In the genomic region with DNA sequence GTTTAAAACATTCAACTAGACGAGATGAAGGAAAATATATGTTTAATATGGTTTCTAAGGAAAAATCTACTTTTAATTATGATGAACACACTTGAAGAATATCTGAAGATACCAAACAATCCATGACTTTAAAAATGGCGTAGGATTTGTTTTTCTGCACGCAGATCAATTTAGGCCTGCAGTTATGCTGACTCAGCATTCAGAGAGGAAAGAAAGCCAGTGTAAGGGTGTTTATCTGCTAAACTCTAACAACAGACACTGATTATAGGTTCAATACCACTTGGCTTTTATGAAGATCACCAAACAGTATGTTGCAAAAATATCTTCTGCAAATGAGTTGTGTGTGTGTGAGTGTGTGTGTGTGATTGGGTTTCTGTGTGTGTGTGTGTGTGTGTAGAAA, we compare ENCODE assay signal across 17 mouse cellular contexts.
"Had no signal": no experiment of that assay in that cellular context is flagged by ENCODE, and none has a peak within 500 bp of the region (broad histone marks: within the 10 kb centered on the region; RNA-seq: fewer than 3 reads in every experiment).

No protein-coding gene starts in this region.

- H3K4me2 ChIP-seq: neural tube, embryonic 12.5 days; neural tube, embryonic 13.5 days; neural tube, embryonic 15.5 days; stomach, embryonic 15.5 days had no signal

- H3K4me1 ChIP-seq: neural tube, embryonic 12.5 days; neural tube, embryonic 13.5 days; neural tube, embryonic 15.5 days; stomach, embryonic 15.5 days had no signal

- H3K27me3 ChIP-seq: neural tube, embryonic 12.5 days; neural tube, embryonic 13.5 days; neural tube, embryonic 15.5 days; stomach, embryonic 15.5 days had no signal

- H3K9me3 ChIP-seq: neural tube, embryonic 12.5 days; neural tube, embryonic 13.5 days; neural tube, embryonic 15.5 days; stomach, embryonic 15.5 days had no signal

- DNase-seq: retina, postnatal 1 day; right cerebral cortex, adult 18-20 months; right cerebral cortex, postnatal 14 days; right cerebral cortex, postnatal 25 days; right cerebral cortex, postnatal 4 days; spleen, adult 18-20 months; thymus, adult 18-20 months; thymus, adult 2 months; thymus, postnatal 14 days; thymus, postnatal 25 days; thymus, postnatal 36 days; thymus, postnatal 4 days had no signal

- H3K4me3 ChIP-seq: neural tube, embryonic 12.5 days; neural tube, embryonic 13.5 days; neural tube, embryonic 15.5 days; stomach, embryonic 15.5 days had no signal

- H3K36me3 ChIP-seq: neural tube, embryonic 12.5 days; neural tube, embryonic 13.5 days; neural tube, embryonic 15.5 days; stomach, embryonic 15.5 days had no signal

- H3K9ac ChIP-seq: neural tube, embryonic 12.5 days; neural tube, embryonic 13.5 days; neural tube, embryonic 15.5 days; stomach, embryonic 15.5 days had no signal

- H3K27ac ChIP-seq: neural tube, embryonic 12.5 days; neural tube, embryonic 13.5 days; neural tube, embryonic 15.5 days; stomach, embryonic 15.5 days; stomach, postnatal 0 days had no signal
